Mouse (Mus musculus): Measurements from ENCODE around the gene Hist1h3c.
A peak's percentile ranks its signal among the peaks of the same experiment; 100 is the strongest.
"Not testable (repeated sequence)": the region's sequence is repeated elsewhere in the genome, so short reads cannot be mapped to it uniquely, and the experiment has no call there.

The Hist1h3c gene

DNA sequence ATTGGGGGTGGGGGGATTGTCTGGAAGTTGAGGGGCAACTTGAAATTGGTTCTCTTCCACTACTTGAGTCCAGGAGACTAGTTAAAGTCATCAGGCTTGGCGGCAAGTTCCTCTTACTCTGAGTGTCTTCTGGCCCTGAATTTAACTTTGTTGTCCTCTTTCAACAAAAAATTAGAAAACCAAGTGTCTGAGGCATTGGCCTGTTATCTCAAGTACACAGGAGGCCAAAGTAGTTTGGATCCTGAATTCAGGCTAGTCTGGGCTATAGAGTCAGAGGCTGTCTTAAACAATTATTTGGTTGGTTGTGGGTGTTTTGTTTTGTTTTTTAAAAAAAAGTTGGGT is 19.7 kb upstream of the Hist1h3c start:
- Histone ChIP-seq H3K9me3 (ENCODE audit: low read length) (no peaks in the 10 kb centered on the region), H3K4me1 (replicated peaks; ENCODE audit: low read depth, low read length) (peaks cover 28% of the 10 kb centered on the region), H3K36me3 (ENCODE audit: insufficient read depth, low read length) (no peaks in the 10 kb centered on the region), H3K27me3 (ENCODE audit: insufficient read depth, low read length) (no peaks in the 10 kb centered on the region), H3K4me3 (replicated peaks; ENCODE audit: low read length) (peak overlapping the region; percentile 79)
- TF ChIP-seq NANOG (IDR thresholded peaks at IDR 0.05; ENCODE audit: borderline replicate concordance, low read length) (no peak), POU5F1 (IDR thresholded peaks at IDR 0.05; ENCODE audit: borderline replicate concordance, low read length) (no peak)

DNA sequence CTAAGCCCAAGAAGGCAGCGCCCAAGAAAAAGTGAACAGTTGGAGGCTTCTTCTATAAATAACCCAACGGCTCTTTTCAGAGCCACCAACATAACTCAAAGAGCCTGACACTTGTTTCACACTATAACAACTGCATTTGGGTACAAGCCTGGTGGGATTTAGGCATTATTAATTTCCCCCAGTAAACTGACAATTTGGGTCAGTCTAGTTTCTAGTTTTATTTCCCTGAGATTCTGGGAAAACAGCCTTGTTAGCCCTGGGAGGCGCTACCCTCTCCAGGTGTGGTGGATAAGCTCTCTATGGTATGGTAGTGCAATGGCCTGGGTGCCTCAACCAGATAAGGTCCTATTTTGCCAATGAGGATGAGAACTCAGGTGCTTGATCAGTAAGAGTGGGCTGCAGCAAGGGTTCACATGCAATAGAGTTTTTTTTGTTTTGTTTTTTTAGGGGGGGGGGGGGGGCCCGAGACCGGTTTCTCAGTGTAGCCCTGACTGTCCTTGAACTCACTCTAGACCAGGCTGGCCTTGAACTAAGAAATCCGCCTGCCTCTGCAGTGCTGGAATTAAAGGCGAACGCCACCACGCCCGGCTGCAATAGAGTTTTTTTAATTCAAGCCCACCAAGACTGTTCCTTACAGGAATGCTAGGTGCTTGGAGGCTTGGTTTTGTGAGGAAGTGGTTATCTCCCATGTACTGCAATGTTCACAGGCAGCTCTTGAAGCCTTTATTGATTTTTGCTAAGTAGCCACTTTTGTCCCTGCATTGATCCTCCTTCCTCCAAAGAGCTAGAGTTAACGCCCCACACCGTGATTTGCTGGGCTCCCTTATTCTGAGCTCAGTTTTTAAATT is 19.1 kb upstream of the Hist1h3c start:
- TF ChIP-seq CTCF (conservative IDR thresholded peaks at IDR 0.05; ENCODE audit: low read length) (no peak), POU5F1 (IDR thresholded peaks at IDR 0.05; ENCODE audit: borderline replicate concordance, low read length) (no peak), NANOG (IDR thresholded peaks at IDR 0.05; ENCODE audit: borderline replicate concordance, low read length) (no peak)
- Histone ChIP-seq H3K4me1 (replicated peaks; ENCODE audit: low read depth, low read length) (peaks cover 32% of the 10 kb centered on the region), H3K4me3 (replicated peaks; ENCODE audit: low read length) (peak overlapping the region; percentile 79), H3K9me3 (ENCODE audit: low read length) (no peaks in the 10 kb centered on the region), H3K27me3 (ENCODE audit: insufficient read depth, low read length) (no peaks in the 10 kb centered on the region), H3K36me3 (ENCODE audit: insufficient read depth, low read length) (no peaks in the 10 kb centered on the region)

DNA sequence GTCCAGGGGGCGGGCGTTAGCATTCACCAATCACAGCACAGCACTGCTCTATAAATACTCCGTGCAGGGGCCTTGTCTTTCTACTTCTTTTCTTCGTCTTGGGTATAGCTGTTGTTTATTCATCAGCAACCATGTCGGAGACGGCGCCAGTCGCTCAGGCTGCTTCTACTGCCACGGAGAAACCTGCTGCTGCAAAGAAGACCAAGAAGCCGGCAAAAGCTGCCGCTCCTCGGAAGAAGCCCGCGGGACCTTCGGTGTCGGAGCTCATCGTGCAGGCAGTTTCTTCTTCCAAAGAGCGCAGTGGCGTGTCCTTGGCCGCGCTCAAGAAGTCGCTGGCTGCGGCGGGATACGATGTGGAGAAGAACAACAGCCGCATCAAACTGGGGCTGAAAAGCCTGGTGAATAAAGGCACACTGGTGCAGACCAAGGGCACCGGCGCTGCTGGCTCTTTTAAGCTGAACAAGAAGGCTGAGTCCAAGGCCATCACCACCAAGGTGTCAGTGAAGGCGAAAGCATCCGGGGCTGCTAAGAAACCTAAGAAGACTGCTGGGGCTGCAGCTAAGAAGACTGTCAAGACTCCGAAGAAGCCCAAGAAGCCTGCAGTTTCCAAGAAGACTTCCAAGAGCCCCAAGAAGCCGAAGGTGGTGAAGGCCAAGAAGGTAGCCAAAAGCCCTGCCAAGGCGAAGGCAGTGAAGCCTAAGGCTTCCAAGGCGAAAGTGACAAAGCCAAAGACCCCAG is 18.4 kb upstream of the Hist1h3c start, which contains the start of gene Hist1h1a:
Gene Hist1h1a (plus strand): TSS at position 81 of the 738 bp plus-strand sequence.
- Histone ChIP-seq H3K27me3 (ENCODE audit: insufficient read depth, low read length) (no peaks in the 10 kb centered on the region), H3K4me1 (replicated peaks; ENCODE audit: low read depth, low read length) (peaks cover 40% of the 10 kb centered on the region), H3K4me3 (replicated peaks; ENCODE audit: low read length) (peak within 1 kb of the TSS; percentile 79), H3K9me3 (ENCODE audit: low read length) (no peaks in the 10 kb centered on the region), H3K36me3 (ENCODE audit: insufficient read depth, low read length) (no peaks in the 10 kb centered on the region)
- TF ChIP-seq CTCF (conservative IDR thresholded peaks at IDR 0.05; ENCODE audit: low read length), result no peak

DNA sequence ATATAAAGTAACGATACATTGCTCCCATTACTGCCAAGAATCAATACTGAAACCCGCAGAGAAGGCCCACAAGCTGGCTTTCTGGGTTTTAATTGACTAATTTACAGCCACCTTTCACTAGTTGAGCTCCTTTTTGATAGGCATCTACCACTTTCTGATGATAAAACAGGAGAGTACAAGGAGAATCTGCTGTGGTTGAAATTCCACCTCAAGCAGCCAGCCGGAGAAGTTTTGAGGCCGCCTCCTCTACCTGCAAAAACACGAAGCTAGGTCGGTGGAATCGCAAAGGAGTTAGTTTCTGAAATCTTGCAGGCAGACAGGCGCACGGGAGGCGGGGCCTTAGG is 17.8 kb upstream of the Hist1h3c start:
- TF ChIP-seq POU5F1 (IDR thresholded peaks at IDR 0.05; ENCODE audit: borderline replicate concordance, low read length), result no peak
- no peak for TF ChIP-seq NANOG (IDR thresholded peaks at IDR 0.05; ENCODE audit: borderline replicate concordance, low read length)
- no peak for TF ChIP-seq CTCF (conservative IDR thresholded peaks at IDR 0.05; ENCODE audit: low read length)
- Histone ChIP-seq H3K4me3 (replicated peaks; ENCODE audit: low read length) (peak overlapping the region; percentile 79), H3K36me3 (ENCODE audit: insufficient read depth, low read length) (no peaks in the 10 kb centered on the region), H3K9me3 (ENCODE audit: low read length) (no peaks in the 10 kb centered on the region), H3K27me3 (ENCODE audit: insufficient read depth, low read length) (no peaks in the 10 kb centered on the region), H3K4me1 (replicated peaks; ENCODE audit: low read depth, low read length) (peaks cover 46% of the 10 kb centered on the region)

DNA sequence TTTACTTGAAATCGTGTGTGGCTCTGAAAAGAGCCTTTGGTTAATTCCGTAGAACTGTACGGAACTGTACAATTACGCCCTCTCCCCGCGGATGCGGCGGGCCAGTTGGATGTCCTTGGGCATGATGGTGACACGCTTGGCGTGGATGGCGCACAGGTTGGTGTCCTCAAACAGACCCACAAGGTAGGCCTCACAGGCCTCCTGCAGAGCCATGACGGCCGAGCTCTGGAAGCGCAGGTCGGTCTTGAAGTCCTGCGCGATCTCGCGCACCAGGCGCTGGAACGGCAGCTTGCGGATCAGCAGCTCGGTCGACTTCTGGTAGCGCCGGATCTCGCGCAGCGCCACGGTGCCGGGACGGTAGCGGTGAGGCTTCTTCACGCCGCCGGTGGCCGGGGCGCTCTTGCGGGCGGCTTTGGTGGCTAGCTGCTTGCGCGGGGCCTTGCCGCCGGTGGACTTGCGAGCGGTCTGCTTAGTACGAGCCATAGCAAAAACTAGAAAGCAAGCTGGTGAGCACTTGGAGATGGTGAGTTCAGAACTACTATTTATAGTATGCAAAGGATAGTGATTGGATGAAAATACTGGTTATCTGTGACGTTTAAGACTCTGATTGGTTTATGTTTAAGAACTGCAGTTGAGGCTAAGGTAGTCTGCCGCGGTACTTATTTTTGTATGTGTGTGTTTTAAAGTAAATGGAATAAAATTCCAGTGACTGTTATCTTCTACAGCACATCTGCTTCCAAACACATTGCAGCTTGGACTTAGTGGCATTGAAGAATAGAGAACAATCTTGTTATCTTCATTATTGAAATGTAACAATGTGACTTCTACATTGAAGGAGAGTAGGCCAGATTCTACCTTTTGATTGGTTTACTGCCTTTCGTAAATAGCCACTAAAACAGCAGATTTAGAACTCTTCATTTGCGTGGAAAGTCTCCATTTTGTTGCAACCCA is 16.7 kb upstream of the Hist1h3c start, which contains the start of gene Hist1h3a:
Gene Hist1h3a (minus strand): TSS at position 516 of the 951 bp plus-strand sequence.
- H3K36me3 ChIP-seq (ENCODE audit: insufficient read depth, low read length); H3K27me3 ChIP-seq (ENCODE audit: insufficient read depth, low read length); H3K9me3 ChIP-seq (ENCODE audit: low read length): not testable (repeated sequence)
- Histone ChIP-seq H3K4me1 (replicated peaks; ENCODE audit: low read depth, low read length) (peaks cover 51% of the 10 kb centered on the region), H3K4me3 (replicated peaks; ENCODE audit: low read length) (peak within 1 kb of the TSS; percentile 79)

DNA sequence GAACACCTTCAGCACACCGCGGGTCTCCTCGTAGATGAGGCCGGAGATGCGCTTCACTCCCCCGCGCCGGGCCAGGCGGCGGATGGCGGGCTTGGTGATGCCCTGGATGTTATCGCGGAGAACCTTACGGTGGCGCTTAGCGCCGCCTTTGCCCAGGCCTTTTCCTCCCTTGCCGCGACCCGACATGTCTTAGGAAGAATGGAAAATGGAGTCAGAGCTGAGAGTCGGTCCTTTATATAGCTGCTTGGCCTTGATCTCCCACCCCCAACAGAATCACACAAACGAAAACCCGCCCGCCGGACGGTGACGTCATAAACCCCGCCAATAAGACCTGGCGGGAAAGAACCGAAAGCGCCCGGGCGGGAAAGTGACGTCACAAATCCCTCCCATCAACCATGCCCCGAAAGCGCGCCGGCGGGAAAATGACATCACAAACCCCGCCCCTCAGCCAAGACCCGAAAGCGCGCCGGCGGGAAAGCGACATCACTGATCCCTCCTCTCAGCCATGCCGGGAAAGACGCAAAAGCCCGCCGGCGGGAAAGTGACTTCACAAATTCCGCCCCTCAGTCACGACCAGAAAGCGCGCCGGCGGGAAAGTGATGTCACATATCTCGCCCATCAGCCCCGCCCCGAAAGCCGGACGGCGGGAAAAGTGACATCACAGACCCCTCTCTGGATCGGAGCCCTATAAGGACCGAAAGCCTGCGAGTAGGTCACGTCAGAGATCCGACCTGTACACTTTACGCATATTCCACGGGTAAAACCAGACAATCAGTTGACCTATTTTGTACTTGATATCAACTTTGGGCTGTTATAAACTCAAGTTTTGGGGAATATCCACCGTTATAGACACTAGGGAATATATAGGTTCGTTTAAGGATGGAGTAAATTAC is 15.8 kb upstream of the Hist1h3c start, which contains the start of gene Hist1h4a:
Gene Hist1h4a (minus strand): TSS at position 259 of the 893 bp plus-strand sequence.
- Histone ChIP-seq H3K4me1 (replicated peaks; ENCODE audit: low read depth, low read length) (peaks cover 48% of the 10 kb centered on the region), H3K4me3 (replicated peaks; ENCODE audit: low read length) (peak within 1 kb of the TSS; percentile 79), H3K9me3 (ENCODE audit: low read length) (no peaks in the 10 kb centered on the region), H3K27me3 (ENCODE audit: insufficient read depth, low read length) (no peaks in the 10 kb centered on the region), H3K36me3 (ENCODE audit: insufficient read depth, low read length) (no peaks in the 10 kb centered on the region)
- TF ChIP-seq CTCF (conservative IDR thresholded peaks at IDR 0.05; ENCODE audit: low read length) (no peak), POU5F1 (IDR thresholded peaks at IDR 0.05; ENCODE audit: borderline replicate concordance, low read length) (no peak), NANOG (IDR thresholded peaks at IDR 0.05; ENCODE audit: borderline replicate concordance, low read length) (no peak)

DNA sequence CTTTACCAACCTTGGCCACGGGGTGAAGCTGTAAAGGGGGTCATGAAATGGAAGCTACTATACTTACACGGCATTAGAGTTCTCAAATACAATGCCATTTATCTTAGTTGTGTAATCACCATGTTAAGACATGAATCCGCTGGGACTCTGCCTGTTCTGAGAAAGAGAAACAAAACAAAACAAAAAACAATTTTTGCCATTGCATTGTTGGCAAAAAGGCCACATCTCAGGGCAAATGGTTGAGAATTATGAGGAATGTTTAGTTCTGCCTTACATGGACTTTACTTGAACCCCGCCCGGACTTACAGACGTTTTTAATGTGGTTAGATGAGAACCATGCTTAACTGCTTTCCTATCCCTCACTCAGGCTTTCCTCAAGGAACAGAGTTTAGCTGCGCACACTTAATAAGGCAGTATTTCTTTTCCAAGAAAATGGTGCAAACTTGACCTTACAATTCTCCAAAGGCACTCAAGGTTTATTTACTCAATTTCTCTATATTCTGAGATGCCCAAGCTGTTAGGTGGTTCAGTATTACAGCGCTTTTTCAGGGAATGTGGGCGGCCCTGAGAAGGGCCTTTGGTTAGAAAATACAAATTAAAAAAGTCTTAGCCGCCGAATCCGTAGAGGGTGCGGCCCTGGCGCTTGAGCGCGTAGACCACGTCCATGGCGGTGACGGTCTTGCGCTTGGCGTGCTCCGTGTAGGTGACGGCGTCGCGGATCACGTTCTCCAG is 15.0 kb upstream of the Hist1h3c start:
- Histone ChIP-seq H3K4me1 (replicated peaks; ENCODE audit: low read depth, low read length) (peaks cover 49% of the 10 kb centered on the region), H3K36me3 (ENCODE audit: insufficient read depth, low read length) (no peaks in the 10 kb centered on the region), H3K9me3 (ENCODE audit: low read length) (no peaks in the 10 kb centered on the region), H3K27me3 (ENCODE audit: insufficient read depth, low read length) (no peaks in the 10 kb centered on the region), H3K4me3 (replicated peaks; ENCODE audit: low read length) (peak overlapping the region; percentile 68)
- no peak for TF ChIP-seq POU5F1 (IDR thresholded peaks at IDR 0.05; ENCODE audit: borderline replicate concordance, low read length)
- TF ChIP-seq NANOG (IDR thresholded peaks at IDR 0.05; ENCODE audit: borderline replicate concordance, low read length), result no peak
- no peak; the same call in none of the 2 replicates for TF ChIP-seq CTCF (conservative IDR thresholded peaks at IDR 0.05; ENCODE audit: low read length)

Measured in E14TG2a.4 (cell line).